Mouse (Mus musculus) MEL (cell line): Measurements from ENCODE around the gene Gm10718.
"Not testable (repeated sequence)": the region's sequence is repeated elsewhere in the genome, so short reads cannot be mapped to it uniquely, and the experiment has no call there.

ENCODE experiments used
- CHD2 ChIP-seq: IDR thresholded peaks from 2 replicates; pipeline ENCODE4 v1.6.1; 2011; ENCODE audit warnings: low read length, improper control_type of control experiment
- CTCF ChIP-seq, 3 experiments: IDR thresholded peaks in 2 of 3; conservative IDR thresholded peaks in 1 of 3; 2 replicates each; pipeline ENCODE4 v1.5.1; 2011 to 2012; ENCODE audit warnings: low read length in 3 of 3, low read depth in 2 of 3, mild to moderate bottlenecking in 2 of 3, improper control_type of control experiment in 1 of 3, inconsistent platforms in 1 of 3, mixed read lengths in 1 of 3, moderate library complexity in 1 of 3; ENCODE audit not compliant: control insufficient read depth in 1 of 3, insufficient read depth in 1 of 3, poor library complexity in 1 of 3, severe bottlenecking in 1 of 3
- GATA1 ChIP-seq: IDR thresholded peaks from 2 replicates; pipeline ENCODE4 v1.6.1; 2011; ENCODE audit warnings: low read depth, low read length, improper control_type of control experiment
- MEF2A ChIP-seq: IDR thresholded peaks from 2 replicates; pipeline ENCODE4 v1.6.1; 2014; ENCODE audit warnings: low read depth, mild to moderate bottlenecking, inconsistent platforms, low read length, improper control_type of control experiment; ENCODE audit not compliant: poor library complexity, insufficient replicate concordance, severe bottlenecking; ENCODE audit errors: extremely low read depth
- NELFE ChIP-seq: IDR thresholded peaks from 2 replicates; pipeline ENCODE4 v1.6.1; 2011; ENCODE audit warnings: low read depth, low read length, improper control_type of control experiment
- POLR2A ChIP-seq, 2 experiments: IDR thresholded peaks; 2 replicates each; pipeline ENCODE4 v1.6.1; 2011 to 2012; ENCODE audit warnings: low read length in 2 of 2, mild to moderate bottlenecking in 2 of 2, control low read depth in 1 of 2, improper control_type of control experiment in 1 of 2, low read depth in 1 of 2, moderate library complexity in 1 of 2; ENCODE audit not compliant: control insufficient read depth in 1 of 2, insufficient read depth in 1 of 2, poor library complexity in 1 of 2
- POLR2AphosphoS2 ChIP-seq: IDR thresholded peaks from 2 replicates; pipeline ENCODE4 v1.6.1; 2011; ENCODE audit warnings: low read length, improper control_type of control experiment
- SMC3 ChIP-seq: IDR thresholded peaks from 2 replicates; pipeline ENCODE4 v1.6.1; 2011; ENCODE audit warnings: low read depth, low read length, improper control_type of control experiment
- UBTF ChIP-seq: IDR thresholded peaks from 2 replicates; pipeline ENCODE4 v1.6.1; 2012; ENCODE audit warnings: low read depth, mild to moderate bottlenecking, inconsistent platforms, low read length, improper control_type of control experiment, moderate library complexity, borderline replicate concordance; ENCODE audit not compliant: insufficient read depth
- ZKSCAN1 ChIP-seq: IDR thresholded peaks from 2 replicates; pipeline ENCODE4 v1.6.1; 2012; ENCODE audit warnings: low read depth, mild to moderate bottlenecking, inconsistent platforms, low read length, improper control_type of control experiment, moderate library complexity
- ZNF384 ChIP-seq: IDR thresholded peaks from 2 replicates; pipeline ENCODE4 v1.6.1; 2012; ENCODE audit warnings: low read depth, mild to moderate bottlenecking, inconsistent platforms, low read length, improper control_type of control experiment

GRCm38 (mm10) chr9:3026136-3026535 lies 2.8 kb downstream of the Gm10718 start:
- not testable (repeated sequence) for TF ChIP-seq POLR2AphosphoS2; GATA1; CTCF (IDR thresholded peaks at IDR 0.05 in 2 of 3, conservative IDR thresholded peaks at IDR 0.05 in 1 of 3; ENCODE audit: control insufficient read depth in 1 of 3, insufficient read depth in 1 of 3, low read depth in 2 of 3, low read length in 3 of 3, poor library complexity in 1 of 3, severe bottlenecking in 1 of 3); UBTF; MEF2A; POLR2A (IDR thresholded peaks at IDR 0.05; ENCODE audit: control insufficient read depth in 1 of 2, insufficient read depth in 1 of 2, low read depth in 1 of 2, low read length in 2 of 2, poor library complexity in 1 of 2); ZNF384; CHD2; ZKSCAN1; NELFE; SMC3
